Mouse (Mus musculus) CD4-positive, CD25-positive, alpha-beta regulatory T cell, adult 2 months (primary cell): ENCODE results near the gene Ssrp1.

Experiments
- DNase-seq: peaks from one replicate; pipeline ENCODE4 v3.0.0-alpha.2; 2012; ENCODE audit warnings: low read depth, low spot score

Gene Ssrp1

DNA sequence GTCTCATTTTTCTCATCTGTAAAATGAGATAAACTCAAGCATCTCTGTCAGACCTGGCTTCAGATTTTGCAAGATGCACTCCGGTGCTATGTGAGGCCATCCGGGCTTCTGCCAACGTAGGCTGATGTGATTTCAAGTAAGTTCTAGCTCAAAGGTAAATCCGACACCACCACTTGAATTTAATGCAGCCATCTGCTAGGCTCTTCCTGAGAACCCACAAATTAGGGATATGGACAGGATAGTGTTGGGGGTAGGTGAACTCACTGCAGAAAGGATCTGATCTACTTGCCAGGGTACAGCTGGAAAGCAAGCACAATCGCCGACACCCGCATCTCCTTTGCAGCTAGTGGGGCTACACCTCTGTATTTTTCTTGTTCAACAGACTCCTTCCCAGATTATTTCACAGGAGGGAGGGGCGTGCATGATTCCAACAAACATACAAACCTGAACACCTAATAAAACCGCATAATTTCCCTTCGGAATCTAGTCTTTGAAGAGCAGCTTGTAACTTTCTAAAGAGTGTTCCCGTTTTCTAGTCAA, 457 bp upstream of the Ssrp1 start:
- no peak for DNase-seq

GRCm38 (mm10) chr2:85038336-85038735, 1.3 kb downstream of the Ssrp1 start:
- DNase-seq: no peak

DNA sequence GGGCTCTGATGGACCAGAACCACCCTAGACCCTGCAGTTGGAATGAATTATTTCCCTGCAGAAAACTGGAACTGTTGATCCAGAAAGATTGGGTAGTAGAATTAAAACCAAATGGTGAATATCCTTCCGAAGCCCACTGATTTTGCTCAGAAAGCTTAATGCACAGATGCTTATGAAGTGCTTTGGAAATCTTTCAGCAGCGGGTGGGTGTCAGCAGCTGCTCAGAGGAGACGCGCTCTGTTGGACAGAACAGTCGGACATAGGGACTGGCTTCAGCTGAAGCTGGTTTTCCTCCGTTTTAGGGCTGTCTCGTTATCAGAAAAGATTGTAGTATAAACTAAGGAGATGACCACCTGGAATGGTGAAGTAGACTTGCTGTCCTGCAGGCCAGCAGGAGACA, 6.6 kb downstream of the Ssrp1 start:
- DNase-seq: no peak

GRCm38 (mm10) chr2:85046222-85046621, 9.2 kb downstream of the Ssrp1 start:
- no peak for DNase-seq

GRCm38 (mm10) chr2:85047081-85047480, 10.0 kb downstream of the Ssrp1 start:
- no peak for DNase-seq

- peak; percentile 95 for DNase-seq
These were observed 10.6 kb downstream of the Ssrp1 start, which contains the start of gene Tnks1bp1 for GRCm38 (mm10) chr2:85047596-85048167. Gene Tnks1bp1, plus strand, starts transcription at chr2:85048022.

DNA sequence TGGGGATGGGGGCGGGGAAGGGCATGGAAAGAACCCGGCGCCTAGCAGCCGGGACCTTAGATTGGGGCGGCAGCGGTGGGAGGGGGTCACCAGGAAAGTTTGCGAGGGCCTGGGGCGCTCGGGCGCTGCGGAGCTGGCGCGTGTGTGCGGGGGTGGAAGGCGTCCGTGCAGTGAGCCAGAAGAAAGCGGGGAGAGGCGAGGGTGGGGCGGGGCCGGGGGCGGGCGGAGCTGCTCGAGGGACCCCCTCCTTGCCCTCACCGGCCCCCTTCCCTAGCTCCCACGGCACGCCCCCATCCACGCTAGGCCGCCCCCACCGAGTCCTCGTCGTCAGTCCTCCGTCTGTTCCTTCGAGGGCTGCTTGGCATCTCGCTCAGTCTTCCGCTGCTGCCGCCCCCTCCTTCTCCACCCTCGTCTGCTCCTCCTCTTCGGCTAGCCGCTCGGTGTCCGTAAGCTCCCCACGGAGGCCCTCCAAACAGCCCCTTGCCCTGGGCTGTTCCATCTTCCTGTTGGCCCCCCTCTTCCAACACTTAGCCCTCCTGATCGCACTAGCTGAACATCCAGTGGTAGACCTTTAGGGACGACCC, 11.2 kb downstream of the Ssrp1 start:
- DNase-seq: peak; percentile 75

DNA sequence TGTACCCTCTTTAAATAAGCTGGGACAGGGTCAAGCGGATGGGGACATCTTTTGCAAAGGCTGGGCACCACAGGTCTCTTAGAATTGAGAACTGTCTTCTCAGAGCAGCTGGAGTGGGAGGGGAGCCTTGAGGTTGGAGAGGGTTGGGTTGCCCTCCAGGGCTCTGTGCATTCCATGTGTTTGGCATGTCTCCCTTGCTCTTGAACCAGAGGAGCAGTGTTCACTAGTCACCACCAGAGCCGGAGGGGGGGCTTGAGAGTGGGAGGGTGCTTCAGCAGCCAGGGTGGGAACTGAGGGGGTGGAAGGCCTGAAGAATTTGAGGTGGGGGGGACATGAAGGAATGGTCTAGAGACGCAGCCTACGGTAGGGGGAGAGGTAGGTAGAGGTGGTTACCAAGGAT, 12.2 kb downstream of the Ssrp1 start:
- DNase-seq: peak; percentile 15

GRCm38 (mm10) chr2:85050001-85050634, 13.1 kb downstream of the Ssrp1 start:
- DNase-seq: no peak

DNA sequence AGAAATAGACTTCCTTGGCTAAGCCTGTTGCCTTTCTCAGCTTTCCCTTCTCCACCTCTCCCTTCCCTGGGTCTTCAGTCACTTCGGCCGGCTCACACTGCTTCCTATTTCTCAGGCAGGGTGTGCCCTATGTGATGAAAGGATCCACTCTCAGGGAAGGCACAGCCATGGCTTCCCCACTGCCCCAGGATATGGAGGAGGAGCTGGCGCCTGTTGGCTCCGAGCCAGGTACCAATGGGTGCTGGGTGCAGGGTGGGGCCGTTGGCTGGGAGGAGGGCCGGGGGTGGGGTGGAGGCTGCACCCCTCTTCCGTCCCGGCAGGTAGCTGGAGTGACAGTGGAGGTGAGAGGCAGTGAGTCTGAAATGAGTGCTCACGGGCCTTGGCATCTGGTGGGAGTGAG, 13.7 kb downstream of the Ssrp1 start:
- DNase-seq: no peak

- DNase-seq: no peak
These were observed 16.3 kb downstream of the Ssrp1 start for GRCm38 (mm10) chr2:85053192-85053816.

- DNase-seq: no peak
These were observed 19.7 kb downstream of the Ssrp1 start for GRCm38 (mm10) chr2:85056711-85057110.

- no peak for DNase-seq
These were observed 22.6 kb downstream of the Ssrp1 start for GRCm38 (mm10) chr2:85059677-85060076.

- DNase-seq: peak; percentile 47
These were observed 23.6 kb downstream of the Ssrp1 start for GRCm38 (mm10) chr2:85060591-85061060.

GRCm38 (mm10) chr2:85061107-85061541, 24.1 kb downstream of the Ssrp1 start:
- no peak for DNase-seq

DNA sequence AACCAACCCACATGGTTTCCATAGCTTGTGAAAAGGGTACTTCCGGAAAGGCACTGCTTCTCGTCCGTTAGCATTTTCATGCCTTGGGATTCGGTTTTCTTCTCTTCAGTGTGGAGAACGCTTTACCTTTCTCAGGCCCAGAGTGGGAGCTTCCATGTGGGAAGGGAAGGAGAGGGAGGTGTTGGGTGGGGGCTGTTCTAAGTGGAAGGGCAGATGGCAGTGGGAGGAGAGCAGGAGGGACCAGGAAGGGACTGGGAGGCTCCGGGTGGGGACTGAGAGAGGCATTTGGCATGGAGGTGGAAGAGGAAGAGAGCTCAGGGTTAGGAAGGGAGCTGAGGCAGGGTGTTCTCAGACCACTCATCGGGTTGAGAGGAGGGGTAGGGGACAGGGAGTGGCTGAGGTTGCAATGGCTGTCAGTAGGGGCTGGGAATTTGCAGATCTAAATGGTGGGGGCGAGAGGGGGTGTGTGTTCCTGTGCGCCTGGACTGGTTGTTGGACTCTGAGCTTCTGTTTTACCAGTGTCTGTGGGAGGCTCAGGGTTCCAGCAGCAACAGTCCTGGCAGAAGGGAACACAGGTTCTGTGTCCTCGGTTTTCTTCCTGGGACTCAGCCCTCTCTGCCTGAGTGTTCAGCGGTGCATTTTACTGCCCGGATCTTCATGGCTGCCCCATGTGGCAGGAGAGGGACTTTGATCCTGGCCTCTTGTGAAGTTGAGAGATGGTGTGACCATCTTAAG, 28.3 kb downstream of the Ssrp1 start:
- no peak for DNase-seq

- no peak for DNase-seq
These were observed 29.9 kb downstream of the Ssrp1 start for GRCm38 (mm10) chr2:85066937-85067336.

GRCm38 (mm10) chr2:85067903-85068625, 31.0 kb downstream of the Ssrp1 start:
- no peak for DNase-seq

DNA sequence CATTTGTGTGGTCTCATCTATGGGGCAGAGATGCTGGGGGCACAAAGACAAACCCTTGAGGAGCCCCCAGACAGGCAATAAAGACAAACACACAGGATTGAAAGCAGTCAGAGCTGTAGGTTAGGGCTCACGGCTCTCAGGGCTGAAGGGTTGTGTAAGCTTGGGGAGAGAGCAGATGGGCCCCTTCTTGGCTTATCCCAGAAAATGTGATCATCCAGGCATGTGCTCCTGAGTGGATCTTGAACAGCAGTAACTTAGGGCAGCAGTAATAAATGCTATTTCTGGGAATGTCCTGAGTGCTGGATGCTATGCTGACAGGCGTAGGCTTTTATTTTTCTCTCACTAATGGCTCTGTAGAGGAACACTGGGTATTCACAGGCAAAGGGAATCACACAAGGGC, 31.6 kb downstream of the Ssrp1 start:
- DNase-seq: no peak

DNA sequence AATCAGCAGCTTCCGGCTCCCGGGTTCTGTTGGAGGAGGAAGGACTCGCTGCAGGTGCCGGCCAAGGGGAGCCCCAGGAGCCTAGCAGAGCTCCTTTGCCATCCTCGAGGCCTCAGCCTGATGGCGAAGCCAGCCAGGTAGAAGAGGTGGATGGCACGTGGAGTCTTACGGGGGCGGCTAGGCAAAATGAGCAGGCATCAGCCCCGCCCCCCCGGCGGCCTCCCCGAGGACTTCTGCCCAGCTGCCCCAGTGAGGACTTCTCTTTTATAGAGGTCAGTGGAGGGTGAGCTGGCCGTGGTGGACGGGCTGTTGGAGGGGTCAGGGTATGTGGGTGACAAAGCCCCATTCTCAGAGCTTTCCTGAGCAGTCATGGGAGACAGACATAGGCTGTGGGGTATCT, 33.1 kb downstream of the Ssrp1 start:
- DNase-seq: no peak

GRCm38 (mm10) chr2:85071921-85072320, 34.9 kb downstream of the Ssrp1 start:
- DNase-seq: no peak
